Mouse (Mus musculus) liver, adult 2 months (tissue): ENCODE results near the gene Akap5.

Experiments used
- CTCF ChIP-seq: fragments of 200-500 bp; IDR thresholded peaks from 2 replicates; pipeline ENCODE4 v1.5.1; 2011; ENCODE audit warnings: low read depth, low read length, control low read depth
- POLR2A ChIP-seq: fragments of 200-500 bp; IDR thresholded peaks from 2 replicates; pipeline ENCODE4 v1.6.1; 2011; ENCODE audit warnings: low read length, control low read depth; ENCODE audit not compliant: insufficient read depth; ENCODE audit errors: extremely low read depth

- TF ChIP-seq CTCF (no peak), POLR2A (no peak)
These were observed 6.1 kb upstream of the Akap5 start for GRCm38 (mm10) chr12:76318282-76319212.
